Mouse (Mus musculus): ENCODE measurements around the gene Spata45.

- peak; percentile 37; the same call in 1 of the 2 replicates for TF ChIP-seq CTCF (IDR thresholded peaks at IDR 0.05; ENCODE audit: low read depth)
- no peak for TF ChIP-seq EP300 (IDR thresholded peaks at IDR 0.05; ENCODE audit: low read depth)
Observed at GRCm38 (mm10) chr1:190996346-190996877, 40.0 kb upstream of the Spata45 start.

All from heart, postnatal 0 days (tissue).